Mouse (Mus musculus): ENCODE measurements around the gene Lama1.

The Lama1 gene

GRCm38 (mm10) chr17:67696694-67697386 is at the start of gene Lama1:
Gene Lama1, plus strand, starts transcription at chr17:67697259.
- peak in 1 of 2 experiments; percentile 12 for DNase-seq (ENCODE audit: low spot score in 2 of 2)

- DNase-seq (ENCODE audit: low spot score in 2 of 2) = peak in 1 of 2 experiments; percentile 9
Observed at GRCm38 (mm10) chr17:67651506-67651905, 45.6 kb upstream of the Lama1 start.

GRCm38 (mm10) chr17:67664299-67664698 is 32.8 kb upstream of the Lama1 start:
- no peak for DNase-seq (ENCODE audit: low spot score in 2 of 2)

- DNase-seq (ENCODE audit: low spot score in 2 of 2) = no peak
Observed at GRCm38 (mm10) chr17:67666981-67667380, 30.1 kb upstream of the Lama1 start.

- peak; percentile 13 to 27 for DNase-seq (ENCODE audit: low spot score in 2 of 2)
Observed at GRCm38 (mm10) chr17:67667981-67668380, 29.1 kb upstream of the Lama1 start.

- DNase-seq (ENCODE audit: low spot score in 2 of 2) = no peak
Observed at GRCm38 (mm10) chr17:67678576-67678975, 18.5 kb upstream of the Lama1 start.

GRCm38 (mm10) chr17:67681084-67681483 is 16.0 kb upstream of the Lama1 start:
- no peak for DNase-seq (ENCODE audit: low spot score in 2 of 2)

- DNase-seq (ENCODE audit: low spot score in 2 of 2) = no peak
Observed at GRCm38 (mm10) chr17:67685022-67685743, 11.9 kb upstream of the Lama1 start.

- DNase-seq (ENCODE audit: low spot score in 2 of 2) = no peak
Observed at GRCm38 (mm10) chr17:67687505-67687904, 9.6 kb upstream of the Lama1 start.

- DNase-seq (ENCODE audit: low spot score in 2 of 2) = no peak
Observed at GRCm38 (mm10) chr17:67690689-67691088, 6.4 kb upstream of the Lama1 start.

GRCm38 (mm10) chr17:67692651-67693050 is 4.4 kb upstream of the Lama1 start:
- DNase-seq (ENCODE audit: low spot score in 2 of 2) = no peak

- no peak for DNase-seq (ENCODE audit: low spot score in 2 of 2)
Observed at GRCm38 (mm10) chr17:67693861-67694260, 3.2 kb upstream of the Lama1 start.

- DNase-seq (ENCODE audit: low spot score in 2 of 2) = no peak
Observed at GRCm38 (mm10) chr17:67697461-67697891, 417 bp downstream of the Lama1 start.

- DNase-seq (ENCODE audit: low spot score in 2 of 2) = no peak
Observed at GRCm38 (mm10) chr17:67698301-67698700, 1.2 kb downstream of the Lama1 start.

- DNase-seq (ENCODE audit: low spot score in 2 of 2) = no peak
Observed at GRCm38 (mm10) chr17:67701761-67702160, 4.7 kb downstream of the Lama1 start.

GRCm38 (mm10) chr17:67702941-67703340 is 5.9 kb downstream of the Lama1 start:
- no peak for DNase-seq (ENCODE audit: low spot score in 2 of 2)

- no peak for DNase-seq (ENCODE audit: low spot score in 2 of 2)
Observed at GRCm38 (mm10) chr17:67705035-67705769, 8.1 kb downstream of the Lama1 start.

GRCm38 (mm10) chr17:67706372-67706771 is 9.3 kb downstream of the Lama1 start:
- DNase-seq (ENCODE audit: low spot score in 2 of 2) = no peak

GRCm38 (mm10) chr17:67707793-67708364 is 10.8 kb downstream of the Lama1 start:
- no peak for DNase-seq (ENCODE audit: low spot score in 2 of 2)

- DNase-seq (ENCODE audit: low spot score in 2 of 2) = no peak
Observed at GRCm38 (mm10) chr17:67710377-67710781, 13.3 kb downstream of the Lama1 start.

- DNase-seq (ENCODE audit: low spot score in 2 of 2) = no peak
Observed at GRCm38 (mm10) chr17:67711361-67711760, 14.3 kb downstream of the Lama1 start.

GRCm38 (mm10) chr17:67712929-67713328 is 15.9 kb downstream of the Lama1 start:
- no peak for DNase-seq (ENCODE audit: low spot score in 2 of 2)
